Mouse (Mus musculus) midbrain, embryonic 12.5 days (tissue): ENCODE data around the gene Sult2a1. TPM values are rescaled to one million over a fixed set of nuclear protein-coding genes. Genes with fewer than 3 reads are reported as not detected.
"Not testable (repeated sequence)": the region's sequence is repeated elsewhere in the genome, so short reads cannot be mapped to it uniquely, and the experiment has no call there.

Source experiments
- ATAC-seq: fragments of 200-750 bp; cut with Nextera tagmentation; 2 replicates; pipeline ENCODE4 v1.8.0; 2017; ENCODE audit warnings: low read depth, moderate TSS enrichment, moderate library complexity; ENCODE audit not compliant: low FRiP score
- H3K27ac ChIP-seq: fragments of 300-500 bp; sonication (generic); replicated peaks from 2 replicates; pipeline ENCODE4 v1.5.1; 2016; ENCODE audit warnings: mild to moderate bottlenecking
- H3K27me3 ChIP-seq: fragments of 300-500 bp; sonication (generic); 2 replicates; pipeline ENCODE4 v1.6.1; 2016; ENCODE audit warnings: mild to moderate bottlenecking
- H3K36me3 ChIP-seq: fragments of 300-500 bp; sonication (generic); 2 replicates; pipeline ENCODE4 v1.6.1; 2016
- H3K4me1 ChIP-seq: fragments of 300-500 bp; sonication (generic); 2 replicates; pipeline ENCODE4 v1.6.1; 2016
- H3K4me2 ChIP-seq: fragments of 300-500 bp; sonication (generic); replicated peaks from 2 replicates; pipeline ENCODE4 v1.6.1; 2016; ENCODE audit warnings: mild to moderate bottlenecking, moderate library complexity
- H3K4me3 ChIP-seq: fragments of 300-500 bp; sonication (generic); 2 replicates; pipeline ENCODE4 v1.5.1; 2016; ENCODE audit warnings: mild to moderate bottlenecking
- H3K9ac ChIP-seq: fragments of 300-500 bp; sonication (generic); replicated peaks from 2 replicates; pipeline ENCODE4 v1.6.1; 2016; ENCODE audit warnings: mild to moderate bottlenecking, moderate library complexity
- H3K9me3 ChIP-seq: fragments of 300-500 bp; sonication (generic); 2 replicates; pipeline ENCODE4 v1.6.1; 2016; ENCODE audit warnings: mild to moderate bottlenecking
- WGBS: fragments of 180-500 bp; shearing (Covaris S2); methylation state at CpG from one replicate; pipeline ENCODE4 v1.1.7; 2016; 5-methylcytosine and 5-hydroxymethylcytosine counted together
- polyA plus RNA-seq: library from polyadenylated mRNA; unstranded; fragments of >200 nt; fragmentation: Nextera tagmentation; extraction: Ambion mirVana; gene quantifications from 2 replicates; pipeline ENCODE4 v1.2.1, GENCODE M21; 2016

Sult2a1 gene
- polyA plus RNA-seq = not detected in 2 replicates

- H3K4me1 ChIP-seq, H3K4me2 ChIP-seq, H3K9ac ChIP-seq, H3K4me3 ChIP-seq, H3K9me3 ChIP-seq, H3K27me3 ChIP-seq, ATAC-seq, H3K27ac ChIP-seq, H3K36me3 ChIP-seq: not testable (repeated sequence)
- 100% methylated on average over 1 of the region's 2 CpGs for WGBS
Measured at GRCm38 (mm10) chr7:13837309-13837708, at the start of gene Sult2a1. Sult2a1 (minus strand) TSS chr7:13837409.

- H3K27me3 ChIP-seq = no peaks in the 10 kb centered on the region
- no peak for ATAC-seq
- no peaks in the 10 kb centered on the region for H3K36me3 ChIP-seq
- WGBS = 84% methylated on average over 1 of the region's 1 CpGs
- no peaks in the 10 kb centered on the region for H3K4me1 ChIP-seq
- H3K9ac ChIP-seq = no peak overlapping the region
- no peak overlapping the region for H3K27ac ChIP-seq
- no peak overlapping the region for H3K4me3 ChIP-seq
- peaks cover 24% of the 10 kb centered on the region; the same call in 1 of the 2 replicates for H3K9me3 ChIP-seq
- no peak overlapping the region for H3K4me2 ChIP-seq
Measured at GRCm38 (mm10) chr7:13813913-13814312, 23.3 kb downstream of the Sult2a1 start.

Other genes with a start within 250 kb of the Sult2a1 start
- gene Sult2a5, start 213.4 kb downstream of the Sult2a1 start, polyA plus RNA-seq = not detected in 2 replicates
- not detected in 2 replicates for gene Sult2a2, start 103.9 kb downstream of the Sult2a1 start, polyA plus RNA-seq
- gene Sult2a4, start 152.2 kb upstream of the Sult2a1 start, polyA plus RNA-seq = not detected in 2 replicates